Mouse (Mus musculus): Measurements from ENCODE around the gene Serpina1f. TPM values are rescaled to one million over a fixed set of nuclear protein-coding genes. Genes with fewer than 3 reads are reported as not detected.
"Not testable (repeated sequence)": the region's sequence is repeated elsewhere in the genome, so short reads cannot be mapped to it uniquely, and the experiment has no call there.

Serpina1f gene
- 0.49 TPM for polyA plus RNA-seq (2021)

DNA sequence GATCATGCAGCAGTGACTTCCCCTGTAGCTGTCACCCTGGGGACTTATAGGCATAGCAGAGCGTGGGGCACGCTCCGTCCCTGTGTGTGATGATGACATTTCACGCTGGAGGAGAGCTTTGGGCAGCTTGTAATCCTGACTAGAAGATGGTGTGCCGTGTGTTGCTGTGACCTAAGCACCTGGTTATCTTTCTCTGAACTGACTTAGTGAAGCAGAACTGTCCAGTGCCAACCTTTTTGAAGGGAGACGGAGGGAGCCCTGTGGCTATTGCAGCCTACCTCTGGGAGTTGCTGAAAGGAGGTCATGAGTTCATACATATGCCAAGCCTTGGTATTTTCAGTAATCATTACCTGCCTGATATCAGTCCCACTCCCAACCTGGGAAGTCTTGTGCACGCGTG lies at the start of gene Serpina1f:
Gene Serpina1f, minus strand, starts transcription at position 101 of the 400 bp plus-strand sequence.
- CTCF ChIA-PET = no interaction called here
- DNase-seq (ENCODE audit: low read depth, low spot score) (no peak), ATAC-seq (no peak)
- no peak for TF ChIP-seq CTCF (IDR thresholded peaks at IDR 0.05)
- in situ Hi-C loops (cut with MboI; ENCODE audit: low pct_unique_long_range_greater_than_20kb) = loop anchor here (25.0 kb wide), 2 partner anchors 1217 to 1292 kb away; no protein-coding TSS in a partner anchor
- POLR2A ChIA-PET = no interaction called here
- no peaks in the 10 kb centered on the region for H3K27me3 ChIP-seq

DNA sequence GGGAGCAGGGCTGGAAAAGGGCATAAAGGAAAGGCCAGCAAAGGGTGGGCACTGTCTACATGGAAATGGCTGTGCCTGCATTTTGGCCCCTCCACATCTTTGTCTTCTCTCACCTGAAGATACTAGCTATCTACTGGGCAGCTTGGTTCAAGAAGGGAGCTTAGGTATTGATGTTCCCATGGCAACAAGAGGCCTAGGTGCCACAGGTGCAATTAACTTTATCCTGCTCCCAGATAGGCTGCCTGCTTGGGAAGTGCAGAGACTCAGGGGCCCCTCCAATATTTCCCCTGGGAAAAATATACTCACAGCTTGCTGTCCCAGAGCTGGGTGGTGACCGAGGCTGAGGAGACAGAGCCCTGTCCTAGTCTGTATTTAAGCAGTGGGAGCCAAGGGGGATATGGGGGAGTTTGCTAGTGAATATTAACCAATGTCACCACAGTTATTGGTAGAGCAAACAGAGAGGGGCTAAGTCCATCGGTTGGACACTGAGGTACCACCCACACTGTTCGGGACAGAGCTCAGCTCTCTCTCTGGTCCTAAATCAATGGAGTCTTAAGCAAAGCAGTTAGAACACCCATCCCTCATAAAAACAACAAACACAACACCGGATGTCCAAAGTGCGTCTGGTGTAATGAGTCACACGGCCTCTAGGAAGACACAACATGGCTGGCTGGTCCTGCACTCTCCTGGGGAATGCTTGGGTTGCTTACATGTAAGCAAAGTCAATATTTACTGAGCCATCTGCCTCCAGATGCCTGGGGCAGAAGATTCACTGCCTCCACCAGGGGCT lies 42.7 kb upstream of the Serpina1f start:
- CTCF ChIA-PET; ATAC-seq; DNase-seq (ENCODE audit: low read depth, low spot score); H3K27me3 ChIP-seq; POLR2A ChIA-PET; in situ Hi-C loops (cut with MboI; ENCODE audit: low pct_unique_long_range_greater_than_20kb): not testable (repeated sequence)

GRCm38 (mm10) chr12:103735566-103735965 lies 40.2 kb upstream of the Serpina1f start:
- CTCF ChIA-PET; POLR2A ChIA-PET; in situ Hi-C loops (cut with MboI; ENCODE audit: low pct_unique_long_range_greater_than_20kb); DNase-seq (ENCODE audit: low read depth, low spot score); ATAC-seq; H3K27me3 ChIP-seq: not testable (repeated sequence)

- DNase-seq (ENCODE audit: low read depth, low spot score); ATAC-seq; CTCF ChIA-PET; H3K27me3 ChIP-seq; POLR2A ChIA-PET; in situ Hi-C loops (cut with MboI; ENCODE audit: low pct_unique_long_range_greater_than_20kb): not testable (repeated sequence)
Measured at GRCm38 (mm10) chr12:103735101-103735500, 39.8 kb upstream of the Serpina1f start.

- TF ChIP-seq CTCF (IDR thresholded peaks at IDR 0.05) = peak; percentile 76
- CTCF ChIA-PET = interaction anchor here (1.0 to 2.3 kb wide), 6 partner anchors 37 to 216 kb away, joined by 3 to 11 read pairs (median 4); no protein-coding TSS in a partner anchor
- ATAC-seq = no peak
- no peaks in the 10 kb centered on the region for H3K27me3 ChIP-seq
- in situ Hi-C loops (cut with MboI; ENCODE audit: low pct_unique_long_range_greater_than_20kb) = loop anchor here (10.0 kb wide), 1 partner anchor 263 kb away; no protein-coding TSS in a partner anchor
- POLR2A ChIA-PET = interaction anchor here (0.7 kb wide), 2 partner anchors 281 to 1149 kb away, joined by 3 read pairs; no protein-coding TSS in a partner anchor
- no peak for DNase-seq (ENCODE audit: low read depth, low spot score)
Measured at GRCm38 (mm10) chr12:103711537-103711936, 16.2 kb upstream of the Serpina1f start.

GRCm38 (mm10) chr12:103710405-103710804 lies 15.1 kb upstream of the Serpina1f start:
- ChIA-PET CTCF (interaction anchor here (0.6 to 2.3 kb wide), 11 partner anchors 8 to 285 kb away, joined by 3 to 11 read pairs (median 5); partner anchors contain the start of gene Ddx24), POLR2A (no interaction called here)
- TF ChIP-seq CTCF (IDR thresholded peaks at IDR 0.05) = peak; percentile 84
- no peak for DNase-seq (ENCODE audit: low read depth, low spot score)
- ATAC-seq = no peak
- H3K27me3 ChIP-seq = no peaks in the 10 kb centered on the region
- in situ Hi-C loops (cut with MboI; ENCODE audit: low pct_unique_long_range_greater_than_20kb) = loop anchor here (10.0 kb wide), 1 partner anchor 264 kb away; no protein-coding TSS in a partner anchor

- ChIA-PET CTCF (no interaction called here), POLR2A (interaction anchor here (0.8 kb wide), 1 partner anchor 20 kb away, joined by 3 read pairs; no protein-coding TSS in a partner anchor)
- ATAC-seq = no peak
- H3K27me3 ChIP-seq = no peaks in the 10 kb centered on the region
- in situ Hi-C loops (cut with MboI; ENCODE audit: low pct_unique_long_range_greater_than_20kb) = loop anchor here (5.0 to 10.0 kb wide), 3 partner anchors 34 to 281 kb away; partner anchors contain the start of gene Ddx24
- no peak for TF ChIP-seq CTCF (IDR thresholded peaks at IDR 0.05)
- DNase-seq (ENCODE audit: low read depth, low spot score) = no peak
Measured at GRCm38 (mm10) chr12:103706113-103706512, 10.8 kb upstream of the Serpina1f start.

DNA sequence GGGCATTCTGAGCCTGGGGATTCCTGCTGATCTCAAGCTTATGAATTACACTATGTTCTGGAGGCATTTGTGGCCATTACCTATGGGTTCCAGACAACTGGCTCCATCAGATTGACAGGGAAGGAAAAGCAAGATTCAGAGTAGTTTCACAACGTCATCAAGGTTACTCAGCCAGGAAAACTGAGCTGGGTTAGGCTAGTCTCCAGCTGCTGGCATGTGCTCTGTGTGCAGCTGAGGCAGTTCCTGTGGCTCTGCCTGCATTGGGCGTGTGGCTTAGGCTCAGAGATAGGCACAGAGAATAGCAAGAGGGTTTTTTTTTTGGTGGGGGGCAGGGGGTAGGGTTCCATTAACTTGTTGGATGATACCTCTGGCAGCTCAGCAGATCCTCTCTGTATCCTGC lies 10.2 kb upstream of the Serpina1f start:
- ATAC-seq (no peak), DNase-seq (ENCODE audit: low read depth, low spot score) (no peak)
- TF ChIP-seq CTCF (IDR thresholded peaks at IDR 0.05) = no peak
- no peaks in the 10 kb centered on the region for H3K27me3 ChIP-seq
- in situ Hi-C loops (cut with MboI; ENCODE audit: low pct_unique_long_range_greater_than_20kb) = loop anchor here (5.0 to 10.0 kb wide), 3 partner anchors 33 to 281 kb away; partner anchors contain the start of gene Ddx24
- ChIA-PET POLR2A (interaction anchor here (0.8 kb wide), 1 partner anchor 19 kb away, joined by 3 read pairs; no protein-coding TSS in a partner anchor), CTCF (no interaction called here)

DNA sequence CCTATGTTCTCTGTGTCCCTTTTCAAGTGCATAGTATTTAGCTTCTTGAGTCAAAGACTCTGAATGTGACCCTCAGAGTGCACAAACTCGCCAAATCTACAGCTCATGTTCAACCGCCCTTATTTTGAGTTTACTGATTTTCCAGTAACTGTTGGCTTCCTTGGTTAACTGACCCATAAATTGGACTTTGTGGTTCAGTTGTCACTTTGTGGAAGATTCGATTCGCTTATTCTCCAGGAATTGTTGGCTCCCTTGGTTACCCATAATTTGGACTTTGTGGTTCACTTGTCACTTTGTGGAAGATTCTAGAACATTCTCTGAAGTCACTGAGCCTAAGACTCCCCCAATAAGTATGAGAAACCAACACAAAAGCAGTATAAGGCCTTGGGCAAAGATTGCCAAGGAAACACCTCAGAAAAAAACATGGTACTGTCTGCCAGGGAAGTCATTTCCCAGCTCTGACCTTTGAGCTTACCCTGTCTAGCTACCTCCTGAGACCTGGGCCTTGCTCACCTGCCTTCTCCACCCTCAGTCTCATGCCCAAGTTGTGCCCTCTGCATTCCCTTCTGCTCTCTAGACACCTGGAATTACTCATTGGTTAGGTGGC lies 4.9 kb upstream of the Serpina1f start:
- in situ Hi-C loops (cut with MboI; ENCODE audit: low pct_unique_long_range_greater_than_20kb) = loop anchor here (10.0 kb wide), 2 partner anchors 145 to 275 kb away; partner anchors contain the start of gene Ddx24
- peak; percentile 81 for ATAC-seq
- no peak for TF ChIP-seq CTCF (IDR thresholded peaks at IDR 0.05)

GRCm38 (mm10) chr12:103688221-103688814 lies 7.0 kb downstream of the Serpina1f start:
- no peak for TF ChIP-seq CTCF (IDR thresholded peaks at IDR 0.05)
- DNase-seq (ENCODE audit: low read depth, low spot score) (no peak), ATAC-seq (no peak)
- H3K27me3 ChIP-seq = no peaks in the 10 kb centered on the region
- in situ Hi-C loops (cut with MboI; ENCODE audit: low pct_unique_long_range_greater_than_20kb) = loop anchor here (10.0 to 25.0 kb wide), 3 partner anchors 726 to 1299 kb away; no protein-coding TSS in a partner anchor
- ChIA-PET POLR2A (no interaction called here), CTCF (no interaction called here)

More for the DNA sequence above, 4.9 kb upstream of the Serpina1f start:
- POLR2A ChIA-PET = interaction anchor here (1.4 kb wide), 1 partner anchor 71 kb away, joined by 3 read pairs; no protein-coding TSS in a partner anchor
- CTCF ChIA-PET = interaction anchor here (0.8 to 1.9 kb wide), 6 partner anchors 9 to 156 kb away, joined by 3 to 6 read pairs (median 4); partner anchors contain the start of gene Serpina16
- no peaks in the 10 kb centered on the region for H3K27me3 ChIP-seq
- peak; percentile 85 for DNase-seq (ENCODE audit: low read depth, low spot score)
